ENCODE assay signal across 29 mouse cellular contexts in genomic region chr1:132818296-132818695, GRCm38 (mm10).
DNase-seq lines count a peak whose midpoint lies in the region; TF ChIP-seq lines count a peak whose summit lies in the region.
"Had no signal": no experiment of that assay in that cellular context is flagged by ENCODE, and none has a peak within 500 bp of the region (broad histone marks: within the 10 kb centered on the region; RNA-seq: fewer than 3 reads in every experiment).

No protein-coding gene starts in this region.

- no peak for TF ChIP-seq CTCF in left cerebral cortex, adult 2 months (IDR thresholded peaks at IDR 0.05)

- no peak overlapping the region for H3K4me3 ChIP-seq in left cerebral cortex, adult 2 months
- H3K4me3 ChIP-seq: embryonic facial prominence, embryonic 13.5 days; forebrain, embryonic 10.5 days; forebrain, embryonic 15.5 days; kidney, embryonic 15.5 days; limb, embryonic 10.5 days; limb, embryonic 15.5 days; midbrain, embryonic 10.5 days; midbrain, embryonic 15.5 days; neural tube, embryonic 15.5 days had no signal

- H3K27ac ChIP-seq in left cerebral cortex, adult 2 months, result peak overlapping the region; percentile 28; the same call in 1 of the 2 replicates
- H3K27ac ChIP-seq: embryonic facial prominence, embryonic 13.5 days; forebrain, embryonic 10.5 days; kidney, embryonic 15.5 days; limb, embryonic 10.5 days; limb, embryonic 15.5 days; liver, embryonic 14.5 days; midbrain, embryonic 10.5 days; midbrain, embryonic 15.5 days; neural tube, embryonic 15.5 days had no signal

- intact Hi-C loops in left cerebral cortex, adult 2 months (cut with DNase I), result loop anchor here (1.0 kb wide), 1 partner anchor 20 kb away; no protein-coding TSS in a partner anchor
- intact Hi-C loops in left cerebral cortex, postnatal 10 days (cut with DNase I), result no loop called here
- intact Hi-C loops in heart, postnatal 14 days (cut with DNase I), result no loop called here

- peak; percentile 6 for DNase-seq in embryo, embryonic 10.5 days (ENCODE audit: low spot score)
- DNase-seq in embryo, embryonic 9.5 days (ENCODE audit: extremely low spot score), result no peak
- peak in 1 of 2 experiments; percentile 22 for DNase-seq in left cerebral cortex, adult 2 months (ENCODE audit: extremely low spot score in 1 of 2, low spot score in 2 of 2)
- DNase-seq in left cerebral cortex, postnatal 10 days (ENCODE audit: extremely low spot score in 1 of 2, low spot score in 2 of 2), result no peak
- DNase-seq in brain, adult 2 months (ENCODE audit: low read depth, low spot score), result peak; percentile 56
- DNase-seq in right cerebral cortex, postnatal 25 days, result peak; percentile 30
- no peak for DNase-seq in heart, postnatal 14 days
- DNase-seq: adrenal gland, postnatal 25 days; cerebellum, adult 2 months; cerebellum, postnatal 36 days; embryo, embryonic 11 days; gastrocnemius, postnatal 14 days; kidney, adult 18-20 months; kidney, postnatal 25 days; lung, adult 2 months; retina, postnatal 1 day; spleen, adult 18-20 months; thymus, adult 18-20 months; thymus, postnatal 25 days had no signal

Comparison
In these comparisons a context has a peak if more than half of its experiments do, and no peak if none do; other contexts are left out.
1. DNase-seq: peak in embryo, embryonic 10.5 days (single experiment), brain, adult 2 months (single experiment) and right cerebral cortex, postnatal 25 days (single experiment); none in embryo, embryonic 9.5 days (single experiment), left cerebral cortex, postnatal 10 days (0 of 2) and heart, postnatal 14 days (0 of 2).